Mouse (Mus musculus): ENCODE measurements around the gene Pars2. TPM values are rescaled to one million over a fixed set of nuclear protein-coding genes. Genes with fewer than 3 reads are reported as not detected.
A peak's percentile ranks its signal among the peaks of the same experiment; 100 is the strongest.

Pars2 gene
- polyA plus RNA-seq, 1 experiment from 2014 or later: 15.0 TPM

DNA sequence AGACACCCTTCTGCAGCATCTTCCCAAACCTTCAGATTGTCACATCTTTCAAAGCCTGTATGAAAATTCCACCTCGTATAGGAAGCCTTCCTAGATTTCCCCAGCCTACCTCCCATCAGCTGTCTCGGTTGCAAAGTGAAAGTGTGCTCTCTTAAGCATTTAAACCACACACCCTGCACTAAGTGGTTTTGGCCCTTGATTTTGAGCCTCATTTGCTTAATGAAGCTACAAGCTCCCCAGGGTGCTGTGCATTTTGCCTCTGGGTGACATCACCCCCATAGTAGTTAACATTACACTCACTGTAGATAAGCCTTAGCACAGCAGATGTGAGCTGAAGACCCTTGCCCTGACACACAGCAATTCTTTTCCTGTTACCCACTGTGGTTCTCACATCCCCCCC lies 30.1 kb downstream of the Pars2 start:
- no peak overlapping the region for H3K27ac ChIP-seq
- no peak overlapping the region for H3K9ac ChIP-seq
- no peaks in the 10 kb centered on the region; the same call in 1 of the 2 replicates for H3K4me1 ChIP-seq (replicated peaks)
- no peak overlapping the region for H3K4me3 ChIP-seq (replicated peaks)
- H3K4me2 ChIP-seq (replicated peaks): no peak overlapping the region
- no peaks in the 10 kb centered on the region for H3K9me3 ChIP-seq
- no peaks in the 10 kb centered on the region for H3K27me3 ChIP-seq (replicated peaks)
- no peak for ATAC-seq
- 57% methylated on average over 2 of the region's 2 CpGs for WGBS
- H3K36me3 ChIP-seq: peaks cover 6% of the 10 kb centered on the region

DNA sequence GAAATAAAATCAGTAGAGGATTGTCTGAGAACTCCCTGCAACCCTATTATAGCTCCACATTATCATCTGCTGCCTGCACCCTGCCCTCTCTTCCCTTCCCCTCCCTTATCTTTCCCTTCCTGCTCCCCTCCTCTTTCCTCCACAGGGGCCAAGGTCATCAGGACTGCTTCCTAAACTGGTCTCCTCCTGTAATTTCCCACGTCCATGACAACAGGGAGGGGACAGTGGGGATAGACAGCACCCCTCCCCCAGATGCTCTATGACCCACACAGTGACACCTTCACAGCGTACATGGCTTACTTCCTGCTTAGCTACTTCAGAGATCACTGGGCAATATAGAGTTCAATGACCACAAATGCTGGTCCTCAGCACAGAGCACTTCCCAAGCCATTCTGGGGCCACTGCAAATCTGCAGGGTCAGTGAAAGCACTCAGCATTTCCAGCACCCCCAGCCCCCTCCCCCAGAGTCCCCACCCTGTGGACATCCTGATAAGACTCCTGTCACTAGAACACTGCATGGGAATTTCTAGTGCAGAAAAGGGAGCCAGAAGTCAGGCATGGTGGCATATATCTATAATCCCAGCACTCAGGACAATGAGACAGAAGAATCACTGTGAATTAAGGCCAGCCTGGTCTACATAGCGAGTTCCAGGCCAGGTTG lies 37.9 kb downstream of the Pars2 start:
- Histone ChIP-seq H3K4me2 (replicated peaks) (no peak overlapping the region), H3K4me1 (replicated peaks) (0 out of 2 replicates have a peak, but pooled peaks cover 5% of the 10 kb centered on the region), H3K27me3 (replicated peaks) (no peaks in the 10 kb centered on the region), H3K9me3 (no peaks in the 10 kb centered on the region), H3K9ac (no peak overlapping the region), H3K36me3 (no peaks in the 10 kb centered on the region), H3K27ac (0 out of 2 replicates have a peak overlapping the region, but pooled peaks have one; percentile 7), H3K4me3 (replicated peaks) (no peak overlapping the region)
- WGBS: 27% methylated on average over 3 of the region's 3 CpGs
- ATAC-seq: peak; percentile 90

DNA sequence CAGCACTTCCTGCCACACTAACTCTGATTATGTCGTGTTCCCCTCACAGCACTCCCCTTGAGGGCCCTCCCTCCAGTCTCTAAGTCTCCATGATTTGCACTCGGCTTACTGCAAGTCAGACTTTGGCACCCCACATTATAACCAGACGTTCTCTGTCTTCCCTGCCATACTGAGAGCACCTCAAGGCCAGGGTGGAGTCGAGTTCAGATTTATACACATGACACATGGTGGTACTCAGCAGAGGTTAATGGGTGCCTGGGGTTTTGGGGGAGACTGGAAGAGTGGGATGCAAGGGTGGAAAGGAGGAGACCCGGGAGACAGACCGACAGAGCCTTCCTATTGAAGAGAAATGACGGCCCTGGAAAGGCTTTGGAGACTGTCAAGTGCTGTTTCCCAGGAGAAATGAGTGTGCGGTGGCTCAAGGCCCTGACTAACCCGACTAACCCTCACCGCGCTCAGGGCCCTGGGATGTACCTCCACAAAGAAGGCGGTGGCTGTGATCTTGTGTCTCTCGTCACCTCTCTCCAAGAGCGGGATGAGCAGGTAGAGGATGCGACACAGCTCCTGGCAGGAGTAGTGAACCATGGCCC lies 43.1 kb downstream of the Pars2 start:
- Histone ChIP-seq H3K9ac (no peak overlapping the region), H3K27me3 (replicated peaks) (no peaks in the 10 kb centered on the region), H3K4me3 (replicated peaks) (no peak overlapping the region), H3K27ac (no peak overlapping the region), H3K36me3 (no peaks in the 10 kb centered on the region), H3K9me3 (no peaks in the 10 kb centered on the region), H3K4me1 (replicated peaks) (no peaks in the 10 kb centered on the region), H3K4me2 (replicated peaks) (no peak overlapping the region)
- no peak for ATAC-seq
- WGBS: 78% methylated on average over 15 of the region's 15 CpGs

DNA sequence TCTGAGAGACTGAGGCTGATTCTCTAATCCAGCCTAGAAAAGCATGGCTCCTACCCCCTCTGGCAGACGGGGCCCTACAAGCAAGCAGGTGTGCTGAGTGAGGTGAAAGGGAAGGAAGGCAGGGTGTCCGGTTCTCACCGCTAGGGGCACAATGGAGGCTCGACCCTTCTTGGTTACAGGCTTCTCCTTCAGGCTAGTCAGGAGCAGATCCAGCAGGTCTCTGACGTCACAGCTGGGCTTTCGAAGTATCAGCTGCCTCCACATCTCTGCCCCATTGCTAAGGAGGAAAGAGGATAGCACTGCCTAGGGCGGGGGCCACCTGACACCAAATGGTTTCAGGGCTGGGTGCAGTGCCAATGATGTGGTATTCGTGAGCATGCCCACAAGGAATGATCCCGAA lies 49.1 kb downstream of the Pars2 start:
- H3K27me3 ChIP-seq (replicated peaks): no peaks in the 10 kb centered on the region
- 18% methylated on average over 9 of the region's 9 CpGs for WGBS
- H3K36me3 ChIP-seq: no peaks in the 10 kb centered on the region
- no peak overlapping the region for H3K9ac ChIP-seq
- no peak overlapping the region for H3K27ac ChIP-seq
- no peak overlapping the region for H3K4me3 ChIP-seq (replicated peaks)
- H3K4me1 ChIP-seq (replicated peaks): peaks cover 12% of the 10 kb centered on the region; the same call in 1 of the 2 replicates
- H3K4me2 ChIP-seq (replicated peaks): no peak overlapping the region
- no peaks in the 10 kb centered on the region for H3K9me3 ChIP-seq
- ATAC-seq: peak; percentile 56

DNA sequence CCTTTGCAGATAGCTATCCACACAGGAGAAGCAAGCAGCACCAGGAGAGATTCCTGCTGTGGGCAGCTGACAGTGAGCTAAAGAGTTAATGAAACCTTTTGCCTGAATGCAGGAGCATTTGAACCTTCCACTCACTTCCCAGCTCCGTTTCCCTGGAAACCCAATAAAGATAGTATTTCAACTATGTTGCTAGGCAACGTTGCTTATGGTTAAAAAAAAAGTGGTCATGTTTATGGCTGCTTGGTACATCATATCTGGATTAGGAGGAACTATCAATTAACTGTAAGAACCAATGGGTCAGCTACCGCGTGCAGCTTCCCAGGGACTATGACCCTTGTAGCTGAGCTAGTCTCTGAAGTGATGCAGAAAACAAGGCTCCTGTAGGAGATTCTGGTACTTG lies 49.9 kb downstream of the Pars2 start:
- H3K27me3 ChIP-seq (replicated peaks): no peaks in the 10 kb centered on the region
- peaks cover 15% of the 10 kb centered on the region; the same call in 1 of the 2 replicates for H3K4me1 ChIP-seq (replicated peaks)
- no peak overlapping the region for H3K4me2 ChIP-seq (replicated peaks)
- H3K4me3 ChIP-seq (replicated peaks): no peak overlapping the region
- no peaks in the 10 kb centered on the region for H3K9me3 ChIP-seq
- ATAC-seq: peak; percentile 66; the same call in 1 of the 2 replicates
- H3K36me3 ChIP-seq: no peaks in the 10 kb centered on the region
- H3K27ac ChIP-seq: no peak overlapping the region
- 29% methylated on average over 4 of the region's 4 CpGs for WGBS
- no peak overlapping the region for H3K9ac ChIP-seq

DNA sequence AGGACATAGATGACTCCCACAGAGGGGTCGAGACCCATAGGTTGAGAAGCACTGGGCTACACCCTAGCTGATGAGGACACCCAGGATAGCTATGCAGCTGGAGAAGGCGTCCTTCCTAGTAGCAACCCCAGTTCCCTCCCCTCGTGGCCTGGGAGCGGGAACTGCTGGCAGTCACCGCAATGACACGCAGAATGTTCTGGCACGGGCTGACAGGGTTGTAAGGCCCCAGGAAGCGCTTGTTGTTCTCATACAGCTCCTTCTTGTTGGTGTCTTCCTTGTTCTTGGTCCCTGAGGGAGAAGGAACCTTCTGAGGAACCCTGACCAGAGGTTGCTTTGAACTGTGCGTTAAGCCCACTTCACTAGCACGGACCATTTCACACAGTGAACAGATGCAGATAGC lies 53.1 kb downstream of the Pars2 start:
- no peak for ATAC-seq
- WGBS: 84% methylated on average over 10 of the region's 10 CpGs
- no peaks in the 10 kb centered on the region for H3K9me3 ChIP-seq
- no peak overlapping the region for H3K27ac ChIP-seq
- H3K4me3 ChIP-seq (replicated peaks): no peak overlapping the region
- H3K4me2 ChIP-seq (replicated peaks): no peak overlapping the region
- H3K9ac ChIP-seq: no peak overlapping the region
- H3K4me1 ChIP-seq (replicated peaks): peaks cover 23% of the 10 kb centered on the region
- no peaks in the 10 kb centered on the region for H3K36me3 ChIP-seq
- H3K27me3 ChIP-seq (replicated peaks): no peaks in the 10 kb centered on the region

DNA sequence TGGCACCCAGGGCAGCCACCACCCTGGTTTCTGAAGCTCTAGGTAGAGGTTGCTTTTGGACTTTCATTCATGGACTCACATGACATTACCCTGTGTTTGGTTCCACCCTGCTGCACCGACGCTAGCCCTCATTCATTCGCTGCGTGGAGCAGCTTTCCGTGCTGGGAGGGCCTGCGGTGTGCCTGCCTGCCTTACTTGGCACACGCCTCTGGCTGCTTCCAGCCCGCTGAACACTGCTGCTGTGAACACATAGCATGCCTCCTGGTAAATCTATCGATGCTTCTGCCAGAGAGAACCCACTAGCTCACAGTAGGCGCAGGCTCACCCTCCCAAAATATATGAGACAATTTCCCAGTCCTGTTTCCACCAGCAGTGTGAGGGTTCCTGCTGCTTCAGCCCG lies 53.5 kb downstream of the Pars2 start:
- no peaks in the 10 kb centered on the region for H3K27me3 ChIP-seq (replicated peaks)
- 0 out of 2 replicates have a peak overlapping the region, but pooled peaks have one; percentile 0 for H3K9ac ChIP-seq
- no peak overlapping the region for H3K4me3 ChIP-seq (replicated peaks)
- H3K36me3 ChIP-seq: no peaks in the 10 kb centered on the region
- ATAC-seq: no peak
- H3K4me1 ChIP-seq (replicated peaks): peaks cover 23% of the 10 kb centered on the region
- H3K27ac ChIP-seq: no peak overlapping the region
- no peak overlapping the region for H3K4me2 ChIP-seq (replicated peaks)
- no peaks in the 10 kb centered on the region for H3K9me3 ChIP-seq
- 60% methylated on average over 11 of the region's 11 CpGs for WGBS

Other genes with a start within 250 kb of the Pars2 start
- 155 and 161 TPM in 2 replicates for gene Pcsk9, start 186.7 kb upstream of the Pars2 start, polyA plus RNA-seq (2015; fragmentation: Nextera tagmentation; extraction: Ambion mirVana)
- gene Bsnd, start 158.8 kb upstream of the Pars2 start, polyA plus RNA-seq (2015; fragmentation: Nextera tagmentation; extraction: Ambion mirVana): not detected in 2 replicates
- gene Dhcr24, start 90.0 kb upstream of the Pars2 start, polyA plus RNA-seq (2015; fragmentation: Nextera tagmentation; extraction: Ambion mirVana): 8.0 and 9.1 TPM in 2 replicates
- gene Lexm, start 33.8 kb upstream of the Pars2 start, polyA plus RNA-seq (2015; fragmentation: Nextera tagmentation; extraction: Ambion mirVana): not detected in 2 replicates
- 8.6 and 10.1 TPM in 2 replicates for gene Ttc22, start 28.6 kb upstream of the Pars2 start, polyA plus RNA-seq (2015; fragmentation: Nextera tagmentation; extraction: Ambion mirVana)
- 72.0 and 73.4 TPM in 2 replicates for gene Ttc4, start 27.9 kb downstream of the Pars2 start, polyA plus RNA-seq (2015; fragmentation: Nextera tagmentation; extraction: Ambion mirVana)
- 0.16 and 0.38 TPM in 2 replicates for gene Mroh7, start 79.9 kb downstream of the Pars2 start, polyA plus RNA-seq (2015; fragmentation: Nextera tagmentation; extraction: Ambion mirVana)
- 1.2 and 1.3 TPM in 2 replicates for gene Fam151a, start 82.8 kb downstream of the Pars2 start, polyA plus RNA-seq (2015; fragmentation: Nextera tagmentation; extraction: Ambion mirVana)
- 12.2 and 14.1 TPM in 2 replicates for gene Acot11, start 153.9 kb downstream of the Pars2 start, polyA plus RNA-seq (2015; fragmentation: Nextera tagmentation; extraction: Ambion mirVana)